Mouse (Mus musculus) heart, embryonic 14.5 days (tissue): ENCODE measurements at regions not wholly inside any gene's neighbourhood (a gene's known extent, or its start where the extent isn't known, plus 50 kb on each side); places are given as distances from the start of the nearest gene placed in this dataset.

Experiments used
- ATAC-seq: fragments of 200-750 bp; cut with Nextera tagmentation; 2 replicates; pipeline ENCODE4 v1.8.0; 2017; ENCODE audit warnings: low read depth, moderate TSS enrichment; ENCODE audit not compliant: insufficient number of reproducible peaks, insufficient read depth, low FRiP score
- H3K27ac ChIP-seq, 2 experiments: fragments of 200-500 bp in 1 of 2; fragments of 300-500 bp in 1 of 2; sonication (generic) in 1 of 2; replicated peaks in 1 of 2; 2 replicates each; pipeline ENCODE4 v1.5.1; 2012 to 2014; ENCODE audit warnings: low read depth in 2 of 2, low read length in 2 of 2, control low read depth in 1 of 2, mild to moderate bottlenecking in 1 of 2, mixed read lengths in 1 of 2; ENCODE audit not compliant: control insufficient read depth in 1 of 2, insufficient read depth in 1 of 2
- H3K27me3 ChIP-seq: fragments of 300-500 bp; sonication (generic); 2 replicates; pipeline ENCODE4 v1.6.1; 2014; ENCODE audit warnings: mild to moderate bottlenecking, low read length, control low read depth; ENCODE audit not compliant: control insufficient read depth, insufficient read depth
- H3K36me3 ChIP-seq: fragments of 300-500 bp; sonication (generic); 2 replicates; pipeline ENCODE4 v1.6.1; 2014; ENCODE audit warnings: mild to moderate bottlenecking, control low read depth, low read length, mixed read lengths; ENCODE audit not compliant: control insufficient read depth, insufficient read depth
- H3K4me1 ChIP-seq, 2 experiments: fragments of 200-500 bp in 1 of 2; fragments of 300-500 bp in 1 of 2; sonication (generic) in 1 of 2; 2 replicates each; pipeline ENCODE4 v1.6.1; 2012 to 2014; ENCODE audit warnings: low read length in 2 of 2, control low read depth in 1 of 2, mixed read lengths in 1 of 2; ENCODE audit not compliant: control insufficient read depth in 2 of 2, insufficient read depth in 2 of 2
- H3K4me2 ChIP-seq: fragments of 300-500 bp; sonication (generic); 2 replicates; pipeline ENCODE4 v1.6.1; 2014; ENCODE audit warnings: mild to moderate bottlenecking, low read length
- H3K4me3 ChIP-seq, 2 experiments: fragments of 200-500 bp in 1 of 2; fragments of 300-500 bp in 1 of 2; sonication (generic) in 1 of 2; 2 replicates each; pipeline ENCODE4 v1.5.1; 2012 to 2014; ENCODE audit warnings: low read length in 2 of 2, mild to moderate bottlenecking in 2 of 2, control low read depth in 1 of 2, low read depth in 1 of 2, moderate library complexity in 1 of 2; ENCODE audit not compliant: control insufficient read depth in 1 of 2, insufficient read depth in 1 of 2
- H3K9ac ChIP-seq: fragments of 300-500 bp; sonication (generic); 2 replicates; pipeline ENCODE4 v1.6.1; 2014; ENCODE audit warnings: mild to moderate bottlenecking, low read length
- H3K9me3 ChIP-seq: fragments of 300-500 bp; sonication (generic); 2 replicates; pipeline ENCODE4 v1.6.1; 2016; ENCODE audit warnings: low read length, control low read depth; ENCODE audit not compliant: control insufficient read depth
- WGBS: fragments of 180-500 bp; shearing (Covaris S2); extraction: QIAGEN DNeasy Blood & Tissue Kit; methylation state at CpG from one replicate; pipeline ENCODE4 v1.1.7; 2014; 5-methylcytosine and 5-hydroxymethylcytosine counted together

- H3K9ac ChIP-seq, result peak overlapping the region; percentile 38; the same call in 1 of the 2 replicates
Observed at GRCm38 (mm10) chr15:36669748-36670147, 337.8 kb downstream of the Zfp706 start.

GRCm38 (mm10) chr15:36666566-36666965 lies 341.0 kb downstream of the Zfp706 start:
- Histone ChIP-seq H3K4me1 (peaks cover 5 to 6% of the 10 kb centered on the region in 2 experiments; a peak in 3 of 4 replicates), H3K4me3 (no peak overlapping the region), H3K9me3 (no peaks in the 10 kb centered on the region), H3K4me2 (no peak overlapping the region), H3K27me3 (no peaks in the 10 kb centered on the region), H3K9ac (no peak overlapping the region), H3K36me3 (no peaks in the 10 kb centered on the region), H3K27ac (no peak overlapping the region)
- 48% methylated on average over 3 of the region's 3 CpGs for WGBS
- ATAC-seq, result no peak

More at GRCm38 (mm10) chr15:36669748-36670147, 337.8 kb downstream of the Zfp706 start:
- H3K27me3 ChIP-seq, result no peaks in the 10 kb centered on the region
- peaks cover 5 to 6% of the 10 kb centered on the region in 2 experiments; a peak in 3 of 4 replicates for H3K4me1 ChIP-seq
- peak overlapping the region; percentile 36; the same call in 1 of the 2 replicates for H3K4me2 ChIP-seq
- H3K36me3 ChIP-seq, result no peaks in the 10 kb centered on the region
- WGBS, result 20% methylated on average over 12 of the region's 12 CpGs
- no peaks in the 10 kb centered on the region for H3K9me3 ChIP-seq
- H3K4me3 ChIP-seq, result no peak overlapping the region
- no peak; the same call in 1 of the 2 replicates for ATAC-seq
- H3K27ac ChIP-seq, result no peak overlapping the region

GRCm38 (mm10) chr15:36664391-36664790 lies 343.2 kb downstream of the Zfp706 start:
- Histone ChIP-seq H3K27ac (no peak overlapping the region), H3K4me3 (no peak overlapping the region), H3K36me3 (no peaks in the 10 kb centered on the region), H3K9ac (no peak overlapping the region), H3K4me1 (no peaks in the 10 kb centered on the region; a peak in 1 of 4 replicates), H3K9me3 (no peaks in the 10 kb centered on the region), H3K27me3 (no peaks in the 10 kb centered on the region), H3K4me2 (no peak overlapping the region)
- ATAC-seq, result no peak
- 73% methylated on average over 6 of the region's 6 CpGs for WGBS

GRCm38 (mm10) chr15:36660986-36661385 lies 346.6 kb downstream of the Zfp706 start:
- Histone ChIP-seq H3K27ac (no peak overlapping the region), H3K4me1 (no peaks in the 10 kb centered on the region; a peak in 1 of 4 replicates), H3K4me2 (no peak overlapping the region), H3K9me3 (no peaks in the 10 kb centered on the region), H3K27me3 (no peaks in the 10 kb centered on the region), H3K9ac (no peak overlapping the region), H3K36me3 (no peaks in the 10 kb centered on the region), H3K4me3 (no peak overlapping the region)
- no peak for ATAC-seq
- 78% methylated on average over 7 of the region's 7 CpGs for WGBS
